In the genomic region with DNA sequence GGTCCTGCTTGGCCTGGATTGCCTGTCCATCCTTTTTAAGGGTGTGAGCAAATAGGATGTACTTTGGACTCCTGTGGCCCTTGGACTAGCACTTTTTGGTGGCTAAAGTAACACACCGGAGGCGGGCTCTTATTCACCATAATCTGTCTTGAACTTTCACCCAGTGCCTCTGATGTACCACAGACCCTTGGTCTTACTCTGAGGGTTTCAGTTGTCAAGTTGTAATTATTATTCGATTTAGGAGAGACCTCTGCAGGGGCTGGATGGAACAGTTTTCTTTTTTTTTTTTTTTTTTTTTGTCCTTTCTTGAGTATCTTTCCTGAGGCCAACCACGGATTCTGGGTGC, we compare ENCODE assay signal across 9 mouse cellular contexts. TPM values are rescaled to one million over a fixed set of nuclear protein-coding genes. Genes with fewer than 3 reads are reported as not detected.
A peak's percentile ranks its signal among the peaks of the same experiment; 100 is the strongest.
DNase-seq lines count a peak whose midpoint lies in the region; ATAC-seq and TF ChIP-seq lines count a peak whose summit lies in the region.
"Had no signal": no experiment of that assay in that cellular context is flagged by ENCODE, and none has a peak within 500 bp of the region (broad histone marks: within the 10 kb centered on the region; RNA-seq: fewer than 3 reads in every experiment).

No protein-coding gene starts in this region.

- H3K9me3 ChIP-seq in forebrain, postnatal 0 days (ENCODE audit: low read length) = no peaks in the 10 kb centered on the region
- no peaks in the 10 kb centered on the region for H3K9me3 ChIP-seq in limb, embryonic 14.5 days (ENCODE audit: control insufficient read depth, low read length)
- no peaks in the 10 kb centered on the region for H3K9me3 ChIP-seq in stomach, embryonic 14.5 days (ENCODE audit: control insufficient read depth, low read depth, low read length)

- no peak for TF ChIP-seq POLR2A in limb, embryonic 14.5 days (IDR thresholded peaks at IDR 0.05; ENCODE audit: borderline replicate concordance, extremely low read depth, insufficient read depth, insufficient read length)

- H3K4me2 ChIP-seq in forebrain, postnatal 0 days (ENCODE audit: low read depth) = peak overlapping the region; percentile 68
- peak overlapping the region; percentile 65 for H3K4me2 ChIP-seq in limb, embryonic 14.5 days (replicated peaks; ENCODE audit: low read depth, low read length, severe bottlenecking)
- peak overlapping the region; percentile 49 for H3K4me2 ChIP-seq in stomach, embryonic 14.5 days (replicated peaks; ENCODE audit: low read depth, low read length)

- H3K36me3 ChIP-seq in C2C12 (ENCODE audit: control insufficient read depth, insufficient read depth) = no peaks in the 10 kb centered on the region
- 0 out of 2 replicates have a peak, but pooled peaks cover 3% of the 10 kb centered on the region for H3K36me3 ChIP-seq in forebrain, postnatal 0 days (ENCODE audit: insufficient read depth)
- 0 out of 2 replicates have a peak, but pooled peaks cover 5% of the 10 kb centered on the region for H3K36me3 ChIP-seq in limb, embryonic 14.5 days (ENCODE audit: control insufficient read depth, insufficient read depth, low read length)
- H3K36me3 ChIP-seq in stomach, embryonic 14.5 days (ENCODE audit: control insufficient read depth, insufficient read depth, low read length) = no peaks in the 10 kb centered on the region; the same call in 1 of the 2 replicates

- no peaks in the 10 kb centered on the region for H3K79me3 ChIP-seq in C2C12 (ENCODE audit: low read depth)

- 0 out of 2 replicates have a peak overlapping the region, but pooled peaks have one; percentile 75 for H3K27ac ChIP-seq in forebrain, postnatal 0 days (ENCODE audit: low read depth, low read length)
- no peak overlapping the region for H3K27ac ChIP-seq in limb, embryonic 14.5 days (replicated peaks; ENCODE audit: low read depth, low read length)
- no peak overlapping the region for H3K27ac ChIP-seq in stomach, embryonic 14.5 days (ENCODE audit: low read length)

- peak overlapping the region; percentile 49 for H3K4me3 ChIP-seq in C2C12 (ENCODE audit: insufficient read depth, poor library complexity, severe bottlenecking)
- peak overlapping the region; percentile 70 for H3K4me3 ChIP-seq in forebrain, postnatal 0 days (ENCODE audit: low read depth, low read length)
- H3K4me3 ChIP-seq in limb, embryonic 14.5 days (replicated peaks; ENCODE audit: low read length) = peak overlapping the region; percentile 63
- H3K4me3 ChIP-seq in stomach, embryonic 14.5 days (ENCODE audit: low read depth, low read length) = peak overlapping the region; percentile 44

- no peaks in the 10 kb centered on the region for H3K79me2 ChIP-seq in C2C12 (ENCODE audit: control insufficient read depth, insufficient read depth)

- no peak for TF ChIP-seq CTCF in C2C12 (IDR thresholded peaks at IDR 0.05; ENCODE audit: control insufficient read depth, insufficient read depth, insufficient read length)
- TF ChIP-seq CTCF in forebrain, postnatal 0 days (IDR thresholded peaks at IDR 0.05; ENCODE audit: low read depth) = no peak

- peak; percentile 31 for DNase-seq in cerebellum, adult 11-12 months
- DNase-seq in cerebellum, postnatal 10 days = no peak
- no peak for DNase-seq in forebrain, postnatal 0 days
- DNase-seq in limb, embryonic 14.5 days (ENCODE audit: low spot score) = no peak
- DNase-seq in right cerebral cortex, postnatal 25 days = no peak
- DNase-seq in left cerebral cortex, postnatal 10 days (ENCODE audit: extremely low spot score in 1 of 2, low spot score in 2 of 2) = no peak

- intact Hi-C loops in left cerebral cortex, postnatal 10 days (cut with DNase I) = no loop called here

- 22% methylated on average over 4 of the region's 4 CpGs for WGBS in forebrain, postnatal 0 days
- 31% methylated on average over 4 of the region's 4 CpGs for WGBS in limb, embryonic 14.5 days
- WGBS in stomach, embryonic 14.5 days = 14% methylated on average over 4 of the region's 4 CpGs

- peak overlapping the region; percentile 84 for H3ac ChIP-seq in C2C12 (ENCODE audit: control insufficient read depth, insufficient read length, low read depth)

- peak overlapping the region; percentile 84 for H3K9ac ChIP-seq in forebrain, postnatal 0 days
- H3K9ac ChIP-seq in limb, embryonic 14.5 days (ENCODE audit: low read depth, low read length, severe bottlenecking) = peak overlapping the region; percentile 86
- H3K9ac ChIP-seq in stomach, embryonic 14.5 days (replicated peaks; ENCODE audit: low read depth, low read length) = peak overlapping the region; percentile 41

- no peaks in the 10 kb centered on the region for H3K27me3 ChIP-seq in C2C12 (ENCODE audit: control insufficient read depth, insufficient read depth, insufficient read length)
- no peaks in the 10 kb centered on the region for H3K27me3 ChIP-seq in forebrain, postnatal 0 days (ENCODE audit: insufficient read depth, low read length)
- no peaks in the 10 kb centered on the region for H3K27me3 ChIP-seq in limb, embryonic 14.5 days (ENCODE audit: control insufficient read depth, insufficient read depth, low read length)
- H3K27me3 ChIP-seq in stomach, embryonic 14.5 days (ENCODE audit: control insufficient read depth, insufficient read depth, low read length) = no peaks in the 10 kb centered on the region

- 0 out of 2 replicates have a peak, but pooled peaks cover 3% of the 10 kb centered on the region for H3K4me1 ChIP-seq in forebrain, postnatal 0 days (ENCODE audit: insufficient read depth)
- peaks cover 8% of the 10 kb centered on the region; the same call in 1 of the 2 replicates for H3K4me1 ChIP-seq in limb, embryonic 14.5 days (ENCODE audit: control insufficient read depth, insufficient read depth, low read length)
- no peaks in the 10 kb centered on the region; the same call in 1 of the 2 replicates for H3K4me1 ChIP-seq in stomach, embryonic 14.5 days (ENCODE audit: control insufficient read depth, insufficient read depth, low read length)

- ATAC-seq in forebrain, postnatal 0 days = no peak
- ATAC-seq in limb, embryonic 14.5 days (ENCODE audit: low FRiP score, low read depth) = no peak
- no peak for ATAC-seq in stomach, embryonic 14.5 days (ENCODE audit: insufficient number of reproducible peaks, insufficient read depth, low FRiP score, low read depth)

TF ChIP-seq in C2C12, 6 proteins besides CTCF, POLR2A, EP300 and RAD21:
- TF ChIP-seq MAX (IDR thresholded peaks at IDR 0.05) = no peak
- TF ChIP-seq FOSL1 (IDR thresholded peaks at IDR 0.05; ENCODE audit: insufficient read depth, low read length, poor library complexity, severe bottlenecking) = no peak
- TF ChIP-seq USF1 (IDR thresholded peaks at IDR 0.05; ENCODE audit: low read depth) = no peak
- TF ChIP-seq MYOD1 (IDR thresholded peaks at IDR 0.05; ENCODE audit: control insufficient read depth, insufficient read length, low read depth) = no peak
- TF ChIP-seq CEBPB (IDR thresholded peaks at IDR 0.05; ENCODE audit: low read depth) = no peak
- no peak for TF ChIP-seq MYOG (IDR thresholded peaks at IDR 0.05; ENCODE audit: control insufficient read depth, extremely low read depth, insufficient read length)
TF ChIP-seq in C2C12: peak in this region for 0.

RNA-seq across cellular contexts. Expression of a gene that starts 20.2 kb away (rescaled TPM):
- polyA plus RNA-seq in C2C12 (2012; fragmentation: generic; extraction: Trizol) = 23.9 TPM
- 35.8 and 41.4 TPM in 2 replicates for total RNA-seq in forebrain, postnatal 0 days (2014; rRNA removed)
- polyA plus RNA-seq in forebrain, postnatal 0 days (2015; fragmentation: Nextera tagmentation; extraction: Ambion mirVana) = 35.0 and 36.4 TPM in 2 replicates
- polyA plus RNA-seq in limb, embryonic 14.5 days (2012; rRNA removed) = 37.1 and 49.2 TPM in 2 replicates
- polyA plus RNA-seq in limb, embryonic 14.5 days (2014; fragmentation: Nextera tagmentation; extraction: Ambion mirVana) = 42.2 and 42.7 TPM in 2 replicates
- 30.2 and 30.9 TPM in 2 replicates for polyA plus RNA-seq in stomach, embryonic 14.5 days (2014; fragmentation: Nextera tagmentation; extraction: Ambion mirVana)
- 10 to 100 TPM; 75.4 to 77.6 TPM for total RNA-seq in left cerebral cortex, postnatal 10 days (2021)

RNA-seq across cellular contexts. Expression of a gene that starts 32.3 kb away (rescaled TPM):
- 140 TPM for polyA plus RNA-seq in C2C12 (2012; fragmentation: generic; extraction: Trizol)
- 3,807 and 3,931 TPM in 2 replicates for total RNA-seq in forebrain, postnatal 0 days (2014; rRNA removed)
- polyA plus RNA-seq in forebrain, postnatal 0 days (2015; fragmentation: Nextera tagmentation; extraction: Ambion mirVana) = 2,045 and 2,116 TPM in 2 replicates
- polyA plus RNA-seq in limb, embryonic 14.5 days (2012; rRNA removed) = 10.4 and 12.5 TPM in 2 replicates
- polyA plus RNA-seq in limb, embryonic 14.5 days (2014; fragmentation: Nextera tagmentation; extraction: Ambion mirVana) = 3.4 and 3.7 TPM in 2 replicates
- polyA plus RNA-seq in stomach, embryonic 14.5 days (2014; fragmentation: Nextera tagmentation; extraction: Ambion mirVana) = 83.3 and 89.6 TPM in 2 replicates
- total RNA-seq in left cerebral cortex, postnatal 10 days (2021) = 1,000 to 10,000 TPM; 1,287 to 1,390 TPM

RNA-seq across cellular contexts. Expression of a gene that starts 34.2 kb away (rescaled TPM):
- polyA plus RNA-seq in C2C12 (2012; fragmentation: generic; extraction: Trizol) = 35.9 TPM
- 14.7 and 20.1 TPM in 2 replicates for total RNA-seq in forebrain, postnatal 0 days (2014; rRNA removed)
- 32.0 and 40.7 TPM in 2 replicates for polyA plus RNA-seq in forebrain, postnatal 0 days (2015; fragmentation: Nextera tagmentation; extraction: Ambion mirVana)
- 29.5 and 31.1 TPM in 2 replicates for polyA plus RNA-seq in limb, embryonic 14.5 days (2012; rRNA removed)
- polyA plus RNA-seq in limb, embryonic 14.5 days (2014; fragmentation: Nextera tagmentation; extraction: Ambion mirVana) = 30.8 and 37.6 TPM in 2 replicates
- 35.8 and 36.3 TPM in 2 replicates for polyA plus RNA-seq in stomach, embryonic 14.5 days (2014; fragmentation: Nextera tagmentation; extraction: Ambion mirVana)
- total RNA-seq in left cerebral cortex, postnatal 10 days (2021) = 10 to 100 TPM; 38.3 to 38.6 TPM

RNA-seq across cellular contexts. Expression of a gene that starts 36.6 kb away (rescaled TPM):
- polyA plus RNA-seq in C2C12 (2012; fragmentation: generic; extraction: Trizol) = 0.01 TPM
- total RNA-seq in forebrain, postnatal 0 days (2014; rRNA removed) = 0.10 TPM in 1 of 2 replicates, not detected in the other
- 0.07 and 0.08 TPM in 2 replicates for polyA plus RNA-seq in forebrain, postnatal 0 days (2015; fragmentation: Nextera tagmentation; extraction: Ambion mirVana)
- 0.05 and 0.12 TPM in 2 replicates for polyA plus RNA-seq in limb, embryonic 14.5 days (2012; rRNA removed)
- 0.06 and 0.17 TPM in 2 replicates for polyA plus RNA-seq in limb, embryonic 14.5 days (2014; fragmentation: Nextera tagmentation; extraction: Ambion mirVana)
- polyA plus RNA-seq in stomach, embryonic 14.5 days (2014; fragmentation: Nextera tagmentation; extraction: Ambion mirVana) = 0.10 TPM in 1 of 2 replicates, not detected in the other
- not detected for total RNA-seq in left cerebral cortex, postnatal 10 days (2021)
- total RNA-seq: hematopoietic stem cell, adult 5-6 weeks had no signal

Comparison
In these comparisons a context has a peak if more than half of its experiments do, and no peak if none do; other contexts are left out.
1. RNA of a gene that starts 32.3 kb away (polyA plus RNA-seq): 2,045 to 2,116 TPM in forebrain, postnatal 0 days; 140 TPM in C2C12 (single experiment), 83.3 to 89.6 TPM in stomach, embryonic 14.5 days and 3.4 to 12.5 TPM in limb, embryonic 14.5 days; every median in the first group is over 10 times any median in the second.
2. Peak in every context shown above with its lines, with median percentiles within 50 percentile points of each other: H3K4me3 ChIP-seq, H3K4me2 ChIP-seq and H3K9ac ChIP-seq.